Mouse (Mus musculus) adipocyte (in vitro differentiated cells): ENCODE results near the gene Col23a1.
"Not testable (repeated sequence)": the region's sequence is repeated elsewhere in the genome, so short reads cannot be mapped to it uniquely, and the experiment has no call there.

Experiments used
- DNase-seq: peaks from one replicate; pipeline ENCODE4 v3.0.0-alpha.2; 2016; ENCODE audit warnings: low spot score

The Col23a1 gene

GRCm38 (mm10) chr11:51590002-51590401, 300.3 kb downstream of the Col23a1 start:
- no peak for DNase-seq

GRCm38 (mm10) chr11:51591168-51591567, 301.4 kb downstream of the Col23a1 start:
- DNase-seq, result peak; percentile 26

- no peak for DNase-seq
These were observed 302.2 kb downstream of the Col23a1 start for GRCm38 (mm10) chr11:51591915-51592314.

GRCm38 (mm10) chr11:51593368-51593767, 303.6 kb downstream of the Col23a1 start:
- no peak for DNase-seq

GRCm38 (mm10) chr11:51593849-51594248, 304.1 kb downstream of the Col23a1 start:
- DNase-seq, result no peak

GRCm38 (mm10) chr11:51594715-51595350, 305.1 kb downstream of the Col23a1 start:
- no peak for DNase-seq

GRCm38 (mm10) chr11:51595459-51596083, 305.9 kb downstream of the Col23a1 start:
- DNase-seq, result peak; percentile 14

- DNase-seq, result no peak
These were observed 307.8 kb downstream of the Col23a1 start for GRCm38 (mm10) chr11:51597553-51597952.

- DNase-seq, result no peak
These were observed 312.5 kb downstream of the Col23a1 start for GRCm38 (mm10) chr11:51602253-51602652.

GRCm38 (mm10) chr11:51605602-51606446, 316.1 kb downstream of the Col23a1 start:
- DNase-seq, result peak; percentile 88

- peak; percentile 98 for DNase-seq
These were observed 316.9 kb downstream of the Col23a1 start, which contains the start of gene Hnrnpab for GRCm38 (mm10) chr11:51606447-51607095. Hnrnpab (minus strand) TSS chr11:51606847.

GRCm38 (mm10) chr11:51607096-51607738, 317.5 kb downstream of the Col23a1 start:
- DNase-seq, result no peak

GRCm38 (mm10) chr11:51609266-51609909, 319.7 kb downstream of the Col23a1 start:
- no peak for DNase-seq

GRCm38 (mm10) chr11:51609940-51610339, 320.2 kb downstream of the Col23a1 start:
- DNase-seq, result not testable (repeated sequence)

GRCm38 (mm10) chr11:51614256-51614655, 324.5 kb downstream of the Col23a1 start:
- no peak for DNase-seq

GRCm38 (mm10) chr11:51615129-51615528, 325.4 kb downstream of the Col23a1 start:
- peak; percentile 83 for DNase-seq

GRCm38 (mm10) chr11:51615601-51616000, 325.9 kb downstream of the Col23a1 start:
- DNase-seq, result peak; percentile 85

GRCm38 (mm10) chr11:51616113-51616512, 326.4 kb downstream of the Col23a1 start:
- not testable (repeated sequence) for DNase-seq

GRCm38 (mm10) chr11:51617693-51618092, 328.0 kb downstream of the Col23a1 start:
- DNase-seq, result peak; percentile 70

- no peak for DNase-seq
These were observed 329.2 kb downstream of the Col23a1 start for GRCm38 (mm10) chr11:51618894-51619408.
